9 mouse cellular contexts compared by ENCODE assay signal in the genomic region with DNA sequence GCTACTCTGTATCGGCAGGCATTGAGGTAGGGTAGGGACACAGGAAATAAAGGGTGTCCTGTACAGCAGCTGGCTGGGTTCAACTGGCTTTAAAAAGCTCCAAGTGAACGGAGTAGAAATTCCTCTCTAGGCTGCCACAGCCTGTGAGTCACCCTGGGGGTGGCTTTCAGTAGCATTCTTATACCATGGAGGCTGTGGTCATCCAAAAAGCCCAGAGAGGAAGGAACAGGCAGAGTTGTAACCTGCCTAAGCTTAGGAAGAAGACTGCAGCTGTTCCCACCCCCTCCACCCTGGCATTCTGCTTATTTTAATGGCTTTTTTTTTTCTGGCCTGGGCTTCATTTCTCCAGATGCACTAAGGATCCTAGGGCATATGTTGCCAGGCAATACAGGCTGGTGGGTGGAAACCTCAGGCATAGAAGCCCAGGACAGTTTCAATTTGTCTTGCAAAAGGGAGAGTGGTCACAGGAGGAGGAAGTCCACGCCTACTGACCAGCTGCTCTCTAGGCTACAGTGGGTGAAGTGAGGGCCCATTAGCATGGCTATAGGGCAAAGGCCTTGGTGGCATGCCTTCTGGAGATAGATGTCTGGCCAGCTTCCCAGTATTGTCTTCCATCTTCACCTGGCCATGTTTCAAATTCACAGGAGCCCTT. TPM values are rescaled to one million over a fixed set of nuclear protein-coding genes. Genes with fewer than 3 reads are reported as not detected.
A peak's percentile ranks its signal among the peaks of the same experiment; 100 is the strongest.
DNase-seq lines count a peak whose midpoint lies in the region.
"Had no signal": no experiment of that assay in that cellular context is flagged by ENCODE, and none has a peak within 500 bp of the region (broad histone marks: within the 10 kb centered on the region; RNA-seq: fewer than 3 reads in every experiment).

No protein-coding gene starts in this region.

- H3K36me3 ChIP-seq in hindbrain, embryonic 10.5 days = no peaks in the 10 kb centered on the region
- H3K36me3 ChIP-seq: limb, embryonic 12.5 days had no signal

- WGBS in hindbrain, embryonic 10.5 days = 65% methylated on average over 3 of the region's 3 CpGs

- H3K4me3 ChIP-seq in hindbrain, embryonic 10.5 days = no peak overlapping the region
- H3K4me3 ChIP-seq: limb, embryonic 12.5 days had no signal

- H3K27ac ChIP-seq in hindbrain, embryonic 10.5 days = 0 out of 2 replicates have a peak overlapping the region, but pooled peaks have one; percentile 12
- H3K27ac ChIP-seq: limb, embryonic 12.5 days had no signal

- H3K9me3 ChIP-seq in hindbrain, embryonic 10.5 days = no peaks in the 10 kb centered on the region
- H3K9me3 ChIP-seq: limb, embryonic 12.5 days had no signal

- H3K27me3 ChIP-seq in hindbrain, embryonic 10.5 days (ENCODE audit: insufficient read depth, poor library complexity, severe bottlenecking) = no peaks in the 10 kb centered on the region
- H3K27me3 ChIP-seq: limb, embryonic 12.5 days had no signal

- peak; percentile 7 for DNase-seq in adrenal gland, postnatal 10 days
- DNase-seq in adrenal gland, postnatal 25 days = no peak
- peak; percentile 18 to 43 for DNase-seq in kidney, postnatal 4 days
- DNase-seq in kidney, adult 11 months = no peak
- DNase-seq in NIH3T3 (ENCODE audit: low read depth) = peak; percentile 76
- DNase-seq in hindbrain, embryonic 10.5 days (ENCODE audit: low spot score) = no peak
- no peak for DNase-seq in thymus, postnatal 10 days (ENCODE audit: low spot score in 2 of 2)
- DNase-seq in urinary bladder, adult 18-20 months (ENCODE audit: low spot score in 2 of 2) = no peak

- peaks cover 10% of the 10 kb centered on the region; the same call in 1 of the 2 replicates for H3K4me1 ChIP-seq in hindbrain, embryonic 10.5 days (replicated peaks)

RNA-seq across cellular contexts. Expression of a gene that starts 57.1 kb away (rescaled TPM):
- total RNA-seq in adrenal gland, postnatal 10 days (2021) = 1 to 10 TPM; 1.7 to 1.8 TPM
- total RNA-seq in adrenal gland, postnatal 25 days (2021) = 1.5 and 1.6 TPM in 2 replicates
- 0.33 and 0.40 TPM in 2 replicates for polyA plus RNA-seq in hindbrain, embryonic 10.5 days (2016; fragmentation: Nextera tagmentation; extraction: Ambion mirVana)

Comparison
In these comparisons a context has a peak if more than half of its experiments do, and no peak if none do; other contexts are left out.
1. DNase-seq: peak in adrenal gland, postnatal 10 days (single experiment), kidney, postnatal 4 days (2 of 2) and NIH3T3 (single experiment); none in adrenal gland, postnatal 25 days (single experiment), kidney, adult 11 months (single experiment), hindbrain, embryonic 10.5 days (single experiment), thymus, postnatal 10 days (0 of 2) and urinary bladder, adult 18-20 months (0 of 2).